Mouse (Mus musculus): ENCODE results near the gene Btaf1. TPM values are rescaled to one million over a fixed set of nuclear protein-coding genes. Genes with fewer than 3 reads are reported as not detected.
A peak's percentile ranks its signal among the peaks of the same experiment; 100 is the strongest.

Gene Btaf1
- polyA plus RNA-seq (2015; fragmentation: Nextera tagmentation; extraction: Ambion mirVana) = 8.7 and 11.2 TPM in 2 replicates

DNA sequence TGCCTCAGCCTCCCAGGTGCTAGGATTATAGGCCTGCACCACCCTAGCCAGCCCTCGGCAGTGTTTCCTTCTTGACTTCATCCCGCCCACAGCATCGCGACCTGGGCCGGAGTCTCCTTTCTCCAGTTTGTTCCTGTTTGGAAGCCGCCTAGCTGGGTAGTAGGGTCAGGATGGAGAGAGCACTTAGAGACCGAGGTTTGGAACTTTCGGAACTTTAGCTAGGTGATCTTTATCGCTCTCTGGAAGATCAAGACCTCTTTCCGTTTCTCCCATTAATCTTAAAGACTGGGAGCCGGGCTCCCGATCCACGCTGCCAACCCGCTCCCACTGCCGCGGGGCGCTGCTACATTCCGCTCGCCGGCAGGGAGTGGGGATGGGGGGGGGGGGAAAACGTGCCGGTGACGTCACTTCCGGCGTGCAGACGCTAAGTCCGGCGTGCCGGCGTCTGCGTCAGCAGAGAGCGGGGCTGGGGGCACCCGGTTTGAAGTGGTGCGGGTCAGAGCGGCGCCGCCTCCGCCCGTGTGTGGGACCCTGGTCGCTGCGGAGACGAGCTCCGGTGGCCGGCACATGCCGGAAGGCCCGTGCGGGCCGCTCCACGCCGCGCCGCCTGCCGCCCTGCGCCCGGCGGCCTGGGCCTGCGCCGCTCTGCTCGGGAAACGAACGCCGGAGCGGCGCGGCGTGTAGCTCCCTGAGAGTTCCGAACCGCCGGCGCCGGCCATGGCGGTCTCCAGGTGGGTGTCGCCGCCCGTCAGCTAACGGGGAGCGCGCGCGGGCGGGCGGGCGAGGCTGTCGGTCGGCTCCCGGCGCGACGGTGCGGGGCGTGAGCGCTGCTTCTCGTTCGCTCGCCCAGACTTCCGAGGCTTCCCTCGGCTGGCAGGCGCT lies at the start of gene Btaf1:
Gene Btaf1 (plus strand): TSS at position 409 of the 882 bp plus-strand sequence.
- H3K27ac ChIP-seq (replicated peaks) = peak within 1 kb of the TSS; percentile 92
- WGBS = under 1% methylated on average over 87 of the region's 98 CpGs
- H3K9ac ChIP-seq = peak within 1 kb of the TSS; percentile 82
- no peaks in the 10 kb centered on the region for H3K9me3 ChIP-seq
- H3K4me1 ChIP-seq (replicated peaks) = peaks cover 29% of the 10 kb centered on the region
- H3K27me3 ChIP-seq = 0 out of 2 replicates have a peak, but pooled peaks cover 6% of the 10 kb centered on the region
- peak within 1 kb of the TSS; percentile 77 for H3K4me2 ChIP-seq
- no peaks in the 10 kb centered on the region for H3K36me3 ChIP-seq
- H3K4me3 ChIP-seq = peak within 1 kb of the TSS; percentile 77
- peak; percentile 97 for ATAC-seq (ENCODE audit: low read depth)

DNA sequence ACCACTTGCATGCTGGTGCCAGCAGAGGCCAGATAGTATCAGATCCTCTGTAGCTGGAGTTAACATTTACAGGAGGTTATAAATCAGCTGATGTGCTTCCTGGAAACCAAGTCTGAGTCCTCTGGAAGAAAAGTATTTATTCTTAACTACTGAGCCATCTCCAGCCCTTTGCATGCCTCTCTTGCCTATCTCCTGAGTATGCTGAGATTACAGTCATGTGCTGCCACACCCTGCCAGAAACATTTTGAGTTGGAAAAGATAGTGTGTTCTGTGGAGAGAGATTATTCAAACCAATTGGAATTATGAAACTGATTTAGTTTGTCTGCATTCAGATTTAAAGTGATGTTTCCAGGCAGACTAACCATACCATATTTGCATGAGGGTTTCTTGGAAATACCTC lies 48.5 kb upstream of the Btaf1 start:
- ATAC-seq (ENCODE audit: low read depth) = no peak

DNA sequence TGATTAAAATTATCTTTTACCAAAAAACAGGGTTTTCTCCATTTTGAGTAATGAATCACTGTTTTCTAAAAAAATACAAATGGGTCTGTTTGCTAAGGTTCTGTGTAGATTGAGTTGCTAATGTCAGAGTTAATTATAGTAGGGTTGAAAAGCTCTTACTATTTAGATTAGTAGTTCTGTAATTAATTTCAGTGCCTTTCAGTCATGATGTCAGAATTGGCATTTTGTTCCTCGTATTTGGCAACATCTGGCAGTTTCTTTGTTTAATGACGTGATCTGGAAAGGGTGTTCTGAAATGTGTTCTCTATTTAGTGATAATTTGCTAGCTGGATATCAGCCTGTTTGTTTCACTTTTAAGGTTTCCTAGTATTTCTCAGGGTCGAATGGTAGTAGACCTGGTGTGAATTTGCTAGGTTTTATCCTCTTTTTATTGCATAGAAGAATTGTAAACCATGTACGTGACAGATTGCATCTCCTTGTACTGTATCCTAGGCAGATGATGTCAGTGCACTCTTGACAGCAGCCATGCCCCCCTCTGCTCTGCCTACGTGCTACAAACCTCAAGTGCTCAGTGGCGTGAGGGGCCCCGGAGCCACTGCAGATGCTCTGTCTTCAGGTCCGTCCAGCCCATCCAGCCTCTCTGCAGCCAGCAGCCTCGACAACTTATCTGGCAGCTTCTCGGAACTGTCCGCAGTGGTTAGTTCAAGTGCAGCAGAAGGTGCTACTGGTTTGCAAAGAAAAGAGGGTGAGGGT lies 47.0 kb upstream of the Btaf1 start:
- Histone ChIP-seq H3K4me1 (replicated peaks) (no peaks in the 10 kb centered on the region), H3K27ac (replicated peaks) (no peak overlapping the region; the same call in 1 of the 2 replicates), H3K4me2 (no peak overlapping the region), H3K27me3 (no peaks in the 10 kb centered on the region), H3K9ac (no peak overlapping the region), H3K36me3 (peaks cover 91% of the 10 kb centered on the region), H3K4me3 (no peak overlapping the region), H3K9me3 (no peaks in the 10 kb centered on the region)
- ATAC-seq (ENCODE audit: low read depth) = no peak
- 80% methylated on average over 11 of the region's 11 CpGs for WGBS

More for the DNA sequence above, 48.5 kb upstream of the Btaf1 start:
- Histone ChIP-seq H3K4me3 (no peak overlapping the region), H3K27ac (replicated peaks) (no peak overlapping the region), H3K9me3 (no peaks in the 10 kb centered on the region), H3K27me3 (no peaks in the 10 kb centered on the region), H3K9ac (no peak overlapping the region), H3K36me3 (peaks cover 89% of the 10 kb centered on the region), H3K4me2 (no peak overlapping the region), H3K4me1 (replicated peaks) (no peaks in the 10 kb centered on the region)

DNA sequence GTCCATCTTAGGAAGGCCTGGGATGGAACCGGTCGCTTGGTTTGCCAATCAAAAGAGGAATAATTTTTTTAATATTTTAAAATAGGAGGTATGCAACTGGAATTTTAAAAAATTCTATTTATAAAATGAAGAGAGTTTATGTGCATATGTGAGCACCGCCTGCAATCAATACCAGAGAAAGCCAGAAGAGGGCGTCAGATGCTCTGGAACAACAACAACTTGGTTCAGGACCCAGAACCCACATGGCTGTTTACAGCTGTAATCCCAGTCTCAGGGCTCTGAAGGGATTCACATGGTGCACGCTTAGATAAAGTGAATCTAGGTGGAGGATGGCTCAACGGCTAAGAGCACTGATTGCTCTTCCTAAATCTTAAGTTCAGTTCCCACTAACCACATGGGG lies 42.8 kb upstream of the Btaf1 start:
- H3K4me2 ChIP-seq = no peak overlapping the region
- H3K4me3 ChIP-seq = no peak overlapping the region
- WGBS = 76% methylated on average over 6 of the region's 6 CpGs
- no peaks in the 10 kb centered on the region for H3K9me3 ChIP-seq
- no peaks in the 10 kb centered on the region for H3K27me3 ChIP-seq
- H3K9ac ChIP-seq = no peak overlapping the region
- no peaks in the 10 kb centered on the region for H3K4me1 ChIP-seq (replicated peaks)
- H3K36me3 ChIP-seq = peaks cover 93% of the 10 kb centered on the region
- 0 out of 2 replicates have a peak, but pooled peaks have one; percentile 8 for ATAC-seq (ENCODE audit: low read depth)
- no peak overlapping the region for H3K27ac ChIP-seq (replicated peaks)

GRCm38 (mm10) chr19:36886316-36886715 lies 39.6 kb upstream of the Btaf1 start:
- H3K36me3 ChIP-seq = peaks cover 96% of the 10 kb centered on the region
- no peak overlapping the region for H3K4me3 ChIP-seq
- no peak overlapping the region for H3K4me2 ChIP-seq
- no peak for ATAC-seq (ENCODE audit: low read depth)
- no peaks in the 10 kb centered on the region for H3K9me3 ChIP-seq
- no peaks in the 10 kb centered on the region for H3K4me1 ChIP-seq (replicated peaks)
- no peak overlapping the region for H3K9ac ChIP-seq
- H3K27me3 ChIP-seq = no peaks in the 10 kb centered on the region
- 72% methylated on average over 2 of the region's 2 CpGs for WGBS
- H3K27ac ChIP-seq (replicated peaks) = no peak overlapping the region

GRCm38 (mm10) chr19:36887706-36888105 lies 38.2 kb upstream of the Btaf1 start:
- H3K27ac ChIP-seq (replicated peaks) = no peak overlapping the region
- no peaks in the 10 kb centered on the region for H3K9me3 ChIP-seq
- H3K4me3 ChIP-seq = no peak overlapping the region
- no peak overlapping the region for H3K4me2 ChIP-seq
- no peak for ATAC-seq (ENCODE audit: low read depth)
- 38% methylated on average over 3 of the region's 3 CpGs for WGBS
- no peaks in the 10 kb centered on the region for H3K4me1 ChIP-seq (replicated peaks)
- H3K27me3 ChIP-seq = no peaks in the 10 kb centered on the region
- H3K9ac ChIP-seq = no peak overlapping the region
- peaks cover 92% of the 10 kb centered on the region for H3K36me3 ChIP-seq

DNA sequence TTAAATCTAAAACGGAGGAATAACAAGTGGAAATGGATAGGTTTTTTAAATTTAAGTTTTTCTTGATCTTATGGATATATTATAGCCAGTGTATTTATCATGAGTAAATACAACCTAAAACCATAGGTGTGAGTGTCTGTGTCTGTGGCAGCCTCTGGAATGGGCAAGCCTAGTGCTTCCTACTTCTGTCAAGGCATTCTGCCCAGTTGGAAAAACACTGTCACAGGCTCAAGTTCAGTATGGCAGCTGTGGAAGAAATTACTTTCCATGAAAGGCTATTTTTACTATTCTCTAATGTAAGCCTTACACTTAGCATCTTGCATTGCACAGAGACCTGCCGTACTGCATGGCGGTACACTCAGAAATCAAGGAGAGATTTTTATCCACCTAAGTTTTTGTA lies 34.1 kb upstream of the Btaf1 start:
- no peak overlapping the region for H3K9ac ChIP-seq
- H3K9me3 ChIP-seq = no peaks in the 10 kb centered on the region
- H3K4me2 ChIP-seq = no peak overlapping the region
- no peak for ATAC-seq (ENCODE audit: low read depth)
- whole genome bisulfite sequencing = 96% methylated on average over 3 of the region's 3 CpGs
- H3K4me3 ChIP-seq = no peak overlapping the region
- H3K36me3 ChIP-seq = peaks cover 74% of the 10 kb centered on the region
- peaks cover 12% of the 10 kb centered on the region for H3K4me1 ChIP-seq (replicated peaks)
- H3K27me3 ChIP-seq = 0 out of 2 replicates have a peak, but pooled peaks cover 11% of the 10 kb centered on the region
- H3K27ac ChIP-seq (replicated peaks) = no peak overlapping the region

DNA sequence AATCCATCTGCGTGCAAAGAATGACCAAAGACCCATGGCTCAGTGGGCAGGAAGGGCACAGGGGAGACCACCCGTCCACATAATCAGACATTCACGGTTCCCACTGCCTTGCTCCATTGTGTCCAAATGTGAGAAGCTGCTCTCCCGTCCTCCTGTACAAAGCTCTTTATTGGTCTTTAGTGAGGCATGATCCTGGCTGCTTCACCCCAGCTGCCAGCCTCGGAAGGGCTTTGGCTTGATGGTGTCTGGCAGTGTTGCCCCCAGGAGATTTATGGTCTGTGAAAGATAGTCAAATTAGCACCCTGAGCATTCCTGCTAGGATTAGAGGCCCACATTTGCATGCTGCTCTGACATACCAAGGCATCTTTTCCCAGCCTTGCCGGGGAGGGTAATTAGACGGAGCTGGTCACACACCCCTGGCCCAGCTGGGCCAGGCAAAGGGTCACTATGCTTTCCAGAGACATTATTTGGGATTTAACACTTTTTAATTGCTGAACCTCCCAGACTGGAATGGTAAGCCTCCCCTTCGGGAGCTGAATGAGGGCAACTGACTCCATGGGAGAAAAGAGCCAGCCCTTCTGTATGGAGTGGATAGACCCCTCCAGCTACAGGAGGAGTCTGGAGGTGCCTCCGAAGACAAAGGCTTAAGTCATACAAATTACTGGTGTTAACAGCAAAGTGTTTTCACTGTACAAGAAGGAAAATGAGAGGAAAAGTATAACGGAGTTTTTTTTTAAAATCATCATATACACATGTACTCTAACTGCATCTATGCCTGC lies 28.9 kb upstream of the Btaf1 start:
- 5% methylated on average over 10 of the region's 10 CpGs for WGBS
- peaks cover 25% of the 10 kb centered on the region for H3K36me3 ChIP-seq
- peak; percentile 89 for ATAC-seq (ENCODE audit: low read depth)
- peaks cover 19% of the 10 kb centered on the region for H3K4me1 ChIP-seq (replicated peaks)
- H3K9ac ChIP-seq = no peak overlapping the region
- H3K9me3 ChIP-seq = no peaks in the 10 kb centered on the region
- H3K27me3 ChIP-seq = peaks cover 11% of the 10 kb centered on the region; the same call in 1 of the 2 replicates
- peak overlapping the region; percentile 79 for H3K27ac ChIP-seq (replicated peaks)
- H3K4me3 ChIP-seq = no peak overlapping the region
- H3K4me2 ChIP-seq = 0 out of 2 replicates have a peak overlapping the region, but pooled peaks have one; percentile 2

- H3K4me1 ChIP-seq (replicated peaks) = peaks cover 19% of the 10 kb centered on the region
- peaks cover 11% of the 10 kb centered on the region; the same call in 1 of the 2 replicates for H3K27me3 ChIP-seq
- H3K9ac ChIP-seq = no peak overlapping the region
- ATAC-seq (ENCODE audit: low read depth) = no peak
- WGBS = 42% methylated on average over 9 of the region's 9 CpGs
- H3K27ac ChIP-seq (replicated peaks) = peak overlapping the region; percentile 79; the same call in 1 of the 2 replicates
- no peaks in the 10 kb centered on the region for H3K9me3 ChIP-seq
- H3K36me3 ChIP-seq = peaks cover 20% of the 10 kb centered on the region
- no peak overlapping the region for H3K4me3 ChIP-seq
- H3K4me2 ChIP-seq = no peak overlapping the region
Observed at GRCm38 (mm10) chr19:36897778-36898177, 28.1 kb upstream of the Btaf1 start.

GRCm38 (mm10) chr19:36903377-36903776 lies 22.5 kb upstream of the Btaf1 start:
- Histone ChIP-seq H3K4me3 (peak overlapping the region; percentile 48), H3K27ac (replicated peaks) (peak overlapping the region; percentile 75), H3K4me2 (peak overlapping the region; percentile 66), H3K9ac (peak overlapping the region; percentile 73; the same call in 1 of the 2 replicates), H3K9me3 (no peaks in the 10 kb centered on the region), H3K27me3 (no peaks in the 10 kb centered on the region; the same call in 1 of the 2 replicates), H3K36me3 (no peaks in the 10 kb centered on the region), H3K4me1 (replicated peaks) (peaks cover 15% of the 10 kb centered on the region)
- 31% methylated on average over 7 of the region's 7 CpGs for WGBS
- ATAC-seq (ENCODE audit: low read depth) = no peak

GRCm38 (mm10) chr19:36904211-36905007 lies 21.5 kb upstream of the Btaf1 start:
- 2% methylated on average over 41 of the region's 41 CpGs for WGBS
- H3K36me3 ChIP-seq = no peaks in the 10 kb centered on the region
- peaks cover 15% of the 10 kb centered on the region for H3K4me1 ChIP-seq (replicated peaks)
- peak overlapping the region; percentile 75 for H3K27ac ChIP-seq (replicated peaks)
- H3K9me3 ChIP-seq = no peaks in the 10 kb centered on the region
- H3K27me3 ChIP-seq = no peaks in the 10 kb centered on the region; the same call in 1 of the 2 replicates
- peak overlapping the region; percentile 48 for H3K4me3 ChIP-seq
- peak overlapping the region; percentile 66 for H3K4me2 ChIP-seq
- peak; percentile 91 for ATAC-seq (ENCODE audit: low read depth)
- peak overlapping the region; percentile 73 for H3K9ac ChIP-seq

Measured in neural tube, embryonic 13.5 days (tissue).